Mouse (Mus musculus): Measurements from ENCODE around the gene Gm49322.

The Gm49322 gene

GRCm38 (mm10) chr10:80656863-80657623 is 51.2 kb downstream of the Gm49322 start, which contains the start of gene Btbd2:
Gene Btbd2 (minus strand): TSS chr10:80657071.
- no peak for DNase-seq

GRCm38 (mm10) chr10:80658194-80658840 is 52.5 kb downstream of the Gm49322 start:
- no peak for DNase-seq

- DNase-seq, result no peak
Measured at GRCm38 (mm10) chr10:80658841-80659202, 53.0 kb downstream of the Gm49322 start.

GRCm38 (mm10) chr10:80659213-80659612 is 53.4 kb downstream of the Gm49322 start:
- DNase-seq, result peak; percentile 70

- no peak for DNase-seq
Measured at GRCm38 (mm10) chr10:80661149-80661548, 55.3 kb downstream of the Gm49322 start.

- no peak for DNase-seq
Measured at GRCm38 (mm10) chr10:80663485-80664196, 57.8 kb downstream of the Gm49322 start.

GRCm38 (mm10) chr10:80664197-80665015 is 58.6 kb downstream of the Gm49322 start:
- DNase-seq, result peak; percentile 85

GRCm38 (mm10) chr10:80665016-80665380 is 59.2 kb downstream of the Gm49322 start:
- no peak for DNase-seq

Data from cerebellum, adult 9-11 months (tissue).